Mouse (Mus musculus) adipocyte (in vitro differentiated cells): ENCODE results near the gene Tcf21.

Experiments used
- DNase-seq: peaks from one replicate; pipeline ENCODE4 v3.0.0-alpha.2; 2016; ENCODE audit warnings: low spot score

Gene Tcf21

DNA sequence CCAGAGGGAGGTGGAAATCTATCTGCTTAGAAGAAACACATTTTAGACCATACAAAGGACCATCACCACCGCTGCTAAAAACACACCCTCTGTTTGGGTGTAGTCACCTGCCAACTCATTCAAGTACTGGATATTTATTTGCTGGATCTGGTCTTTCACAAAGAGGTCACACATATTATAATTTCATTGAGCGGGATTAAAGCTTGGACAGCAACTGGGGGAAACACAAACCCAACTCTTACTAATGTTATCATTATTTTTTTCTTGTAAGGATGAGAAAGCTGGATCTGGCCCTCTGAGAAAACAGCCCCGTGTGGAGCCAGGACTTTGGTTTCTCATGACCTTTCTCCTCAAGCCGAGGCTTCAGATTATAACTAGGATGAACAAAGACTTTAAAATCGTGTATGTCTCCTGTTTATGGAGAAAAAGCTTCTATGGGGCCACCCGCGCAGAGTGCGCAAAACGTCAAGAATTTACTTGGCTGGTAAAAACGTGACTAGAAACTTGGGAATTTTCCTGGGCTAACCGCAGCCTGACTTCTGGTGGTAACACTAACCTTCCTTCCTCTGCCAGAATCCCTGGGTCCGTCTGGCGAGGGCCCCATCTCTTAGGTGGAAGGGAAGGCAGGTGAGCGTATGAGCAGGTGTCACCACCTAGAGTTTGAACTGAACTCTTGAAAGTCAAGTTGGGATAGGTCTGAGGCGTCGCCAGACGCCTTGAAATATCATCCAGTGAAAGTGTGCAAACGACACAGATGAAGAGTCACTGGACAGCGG, 4.3 kb downstream of the Tcf21 start:
- no peak for DNase-seq

DNA sequence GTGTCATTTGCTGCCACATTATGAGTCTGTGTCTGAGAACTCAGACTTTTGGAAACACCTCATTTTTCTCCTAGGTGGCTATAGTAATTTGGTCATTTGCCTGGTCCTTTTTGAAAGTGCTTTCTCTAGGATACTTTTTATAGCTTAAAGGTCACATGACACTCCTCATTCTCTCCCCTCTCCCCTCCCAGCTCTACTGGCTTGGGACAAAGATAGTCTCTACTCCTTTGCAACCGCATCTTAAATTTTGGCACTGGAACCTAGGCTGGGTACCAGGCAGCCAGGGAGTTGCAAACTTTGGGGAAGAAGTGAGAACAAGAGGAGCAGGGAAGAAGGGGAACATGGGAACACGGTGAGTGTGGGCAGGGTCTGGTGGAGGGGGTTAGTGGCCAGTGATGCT, 5.2 kb downstream of the Tcf21 start:
- no peak for DNase-seq

DNA sequence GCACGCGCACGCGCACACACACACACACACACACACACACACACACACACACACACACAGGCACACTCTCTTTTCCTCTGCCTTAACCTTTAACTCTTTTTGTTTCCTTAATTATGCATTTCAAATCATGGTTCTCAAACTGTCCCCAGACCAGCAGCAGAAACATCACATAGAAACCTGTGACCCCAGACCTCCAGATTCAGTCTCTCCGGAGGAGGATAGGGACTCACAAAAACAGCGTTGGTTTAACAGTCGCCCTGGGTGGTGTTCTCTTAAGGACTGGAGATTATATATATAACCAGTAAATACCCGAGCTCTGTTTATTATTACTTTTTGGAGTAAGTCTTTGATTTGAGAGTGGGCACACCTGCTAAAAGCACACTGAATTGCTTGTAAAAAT, 5.7 kb downstream of the Tcf21 start:
- DNase-seq = no peak

DNA sequence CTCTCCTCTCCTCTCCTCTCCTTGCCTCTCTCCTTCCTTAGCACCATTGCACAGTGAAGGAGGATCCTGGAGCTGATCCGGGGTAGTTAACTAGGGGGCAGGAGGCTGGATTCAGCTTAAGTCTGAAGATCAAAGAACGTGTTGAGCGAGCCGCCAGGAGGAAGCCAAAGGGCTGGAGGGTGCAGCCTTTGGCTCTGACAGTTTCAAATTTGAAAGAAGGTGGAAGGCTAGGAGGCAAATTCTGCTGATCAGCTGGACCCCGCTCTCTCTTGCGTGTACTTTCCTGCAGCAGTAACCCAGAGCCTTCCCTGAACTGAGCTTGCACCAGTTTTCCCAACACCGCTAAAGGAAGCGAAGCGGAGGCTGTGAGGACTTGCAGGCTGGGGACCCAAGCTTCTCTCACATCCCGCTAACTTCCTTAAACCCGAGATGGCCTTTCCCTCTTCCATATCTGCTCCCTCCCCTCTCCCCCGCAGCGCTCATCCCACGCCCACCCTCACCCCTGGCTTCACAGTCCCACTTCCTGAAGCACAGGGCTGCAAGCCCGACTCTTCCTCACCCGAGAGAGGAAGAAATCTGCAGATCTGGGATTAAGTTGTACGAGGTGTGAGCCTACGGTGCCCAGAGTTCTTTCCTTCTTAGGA, 6.5 kb downstream of the Tcf21 start:
- no peak for DNase-seq

DNA sequence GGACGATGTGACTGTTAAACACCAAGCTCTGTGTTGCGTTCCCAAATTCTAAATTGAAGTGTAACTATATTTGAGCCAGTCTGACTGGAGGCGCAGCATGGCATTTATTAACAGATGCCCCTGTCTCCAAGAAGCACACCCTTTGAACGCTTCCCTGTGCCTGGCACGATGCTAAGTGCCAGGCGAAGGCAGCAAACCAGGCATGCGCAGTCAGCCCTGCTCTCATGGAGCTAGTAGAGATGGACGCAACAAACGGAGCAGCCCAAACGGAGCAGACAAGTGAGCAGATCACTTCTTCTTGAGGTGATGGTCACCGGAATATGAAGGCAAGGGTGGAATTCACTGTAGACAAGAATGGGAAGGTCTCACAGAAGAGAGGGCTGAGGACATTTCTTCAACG, 8.1 kb downstream of the Tcf21 start:
- DNase-seq = no peak

DNA sequence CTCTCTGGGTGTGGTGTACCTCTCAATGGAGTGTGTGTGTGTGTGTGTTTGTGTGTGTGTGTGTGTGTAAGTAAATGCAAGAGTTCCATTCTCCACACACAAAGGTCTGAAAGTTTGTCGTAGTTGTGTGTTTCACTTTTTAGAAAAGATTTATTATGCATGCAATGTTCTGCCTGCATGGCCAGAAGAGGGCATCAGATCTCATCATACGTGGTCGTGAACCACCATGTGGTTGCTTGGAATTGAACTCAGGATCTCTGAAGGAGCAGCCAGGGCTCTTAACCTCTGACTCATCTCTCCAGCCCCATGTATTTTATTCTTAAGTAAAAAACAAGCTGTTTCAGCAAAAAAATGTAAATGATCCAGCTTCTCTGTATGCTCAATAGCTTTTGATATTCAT, 37.3 kb downstream of the Tcf21 start:
- no peak for DNase-seq

DNA sequence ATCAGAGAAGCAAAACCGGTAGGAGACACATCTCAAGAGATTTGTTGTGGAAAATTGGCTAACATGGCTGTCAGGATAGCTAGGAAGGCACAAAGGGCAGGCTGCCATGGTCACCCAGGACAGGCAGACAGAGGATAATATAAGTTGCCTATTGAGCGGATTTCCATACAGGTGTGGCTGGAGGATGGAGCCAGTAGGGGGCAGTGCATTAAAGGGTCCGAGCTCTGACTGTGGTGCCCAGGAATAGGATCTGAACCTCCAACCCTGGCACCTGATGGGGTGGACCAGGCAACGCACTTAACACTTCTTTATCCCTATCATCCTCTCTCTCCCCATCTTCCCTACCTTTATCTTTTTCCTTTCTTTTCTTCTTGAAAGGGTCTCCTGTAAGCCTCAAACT, 38.5 kb downstream of the Tcf21 start:
- DNase-seq = no peak

DNA sequence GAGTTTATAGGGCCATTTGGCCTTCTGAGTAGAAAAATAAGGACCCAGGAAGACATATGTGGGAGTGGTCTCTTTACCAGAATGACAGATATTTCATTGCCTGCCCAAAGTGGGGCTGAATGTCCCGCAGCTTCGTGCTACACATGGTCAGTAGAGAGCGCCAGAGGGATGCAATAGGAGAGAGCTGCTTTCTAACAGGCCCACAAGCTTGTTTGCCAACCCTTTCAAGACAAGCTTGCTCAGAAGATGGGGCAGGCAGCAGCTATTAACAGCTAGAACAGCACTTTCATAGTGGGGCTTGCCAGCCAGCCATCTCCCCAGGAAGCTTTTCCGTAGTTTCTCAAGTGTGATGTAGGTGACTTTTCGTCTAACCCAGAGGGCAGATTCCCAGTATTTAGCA, 42.0 kb downstream of the Tcf21 start:
- DNase-seq = peak; percentile 24

DNA sequence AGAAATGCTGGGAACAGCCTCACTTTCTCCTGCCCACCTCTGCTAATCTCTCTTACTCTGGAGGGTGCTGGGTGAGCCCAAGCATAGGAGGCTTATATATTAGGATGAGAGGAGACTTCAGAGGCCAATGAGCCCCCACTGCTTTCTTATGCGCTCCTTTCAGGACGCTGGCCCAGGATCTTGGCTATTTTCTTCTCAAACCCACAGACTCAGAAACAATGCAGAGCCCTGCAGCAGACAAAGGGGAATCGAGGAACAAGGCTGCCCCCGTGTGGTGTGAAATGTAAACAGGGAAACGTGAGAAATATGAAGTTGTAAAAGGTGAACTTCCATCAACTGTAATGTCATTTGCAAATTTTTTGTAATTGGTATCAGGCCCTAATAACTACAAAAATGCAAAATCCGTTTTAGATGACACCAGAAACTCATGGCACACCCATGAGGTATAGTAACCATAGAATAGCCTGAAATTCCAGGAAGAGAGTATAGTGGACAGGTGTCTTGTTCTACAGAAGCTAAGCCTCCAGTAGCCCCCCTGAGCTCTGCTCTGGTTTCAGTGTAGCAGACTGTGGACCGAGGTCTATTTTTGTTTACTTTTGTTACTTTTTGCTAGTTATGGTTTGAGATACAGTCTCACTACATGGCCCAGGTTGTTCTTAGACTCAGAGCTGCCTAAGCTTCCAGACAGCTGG, 43.8 kb downstream of the Tcf21 start:
- peak; percentile 39 for DNase-seq

DNA sequence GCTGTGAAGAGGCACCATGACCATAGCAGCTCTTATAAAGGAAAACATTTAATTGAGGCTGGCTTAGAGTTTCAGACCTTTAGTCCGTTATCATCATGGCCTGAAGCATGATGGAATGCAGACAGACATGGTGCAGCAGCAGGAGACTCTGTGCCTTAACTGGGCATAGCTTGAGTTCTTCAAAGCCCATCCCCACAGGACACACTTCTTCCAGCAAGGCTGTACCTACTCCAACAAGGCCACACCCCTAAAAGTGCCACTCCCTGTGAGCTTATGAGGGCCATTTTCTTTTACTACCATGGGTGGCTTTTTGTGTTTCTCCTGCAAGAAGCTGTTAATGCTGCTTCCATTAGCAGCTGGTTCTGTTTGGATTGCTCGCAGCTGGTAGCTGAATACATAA, 44.5 kb downstream of the Tcf21 start:
- DNase-seq = no peak

DNA sequence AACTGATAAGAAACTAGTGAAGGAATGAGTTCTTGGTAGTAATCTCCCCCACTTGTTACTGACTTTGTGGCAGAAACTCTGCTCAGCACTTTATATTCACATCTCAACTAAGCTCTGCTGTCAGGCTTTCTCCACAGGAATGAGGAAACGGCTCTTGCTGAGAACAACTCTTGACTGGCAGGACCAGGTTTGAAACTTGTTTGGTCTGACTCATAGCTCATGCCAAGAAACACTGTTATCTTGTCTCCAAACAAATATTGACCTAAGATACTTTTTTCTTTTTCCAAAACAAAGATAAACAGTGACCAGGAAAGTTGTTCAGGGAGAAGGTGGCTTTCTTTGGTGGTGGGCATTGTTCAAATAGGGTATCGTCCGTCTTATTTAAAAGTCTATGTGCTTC, 45.3 kb downstream of the Tcf21 start:
- no peak for DNase-seq
